Mouse (Mus musculus): ENCODE data around the gene Dnah7c.
"Not testable (repeated sequence)": the region's sequence is repeated elsewhere in the genome, so short reads cannot be mapped to it uniquely, and the experiment has no call there.

Dnah7c gene

GRCm38 (mm10) chr1:46425137-46425925 is at the start of gene Dnah7c:
Gene Dnah7c (plus strand): TSS chr1:46425592.
- peak in 1 of 2 experiments; percentile 43 for DNase-seq (ENCODE audit: inconsistent age in 2 of 2, low spot score in 1 of 2)

- not testable (repeated sequence) for DNase-seq (ENCODE audit: inconsistent age in 2 of 2, low spot score in 1 of 2)
These were observed 44.8 kb upstream of the Dnah7c start for GRCm38 (mm10) chr1:46380641-46381040.

- not testable (repeated sequence) for DNase-seq (ENCODE audit: inconsistent age in 2 of 2, low spot score in 1 of 2)
These were observed 30.6 kb upstream of the Dnah7c start for GRCm38 (mm10) chr1:46394681-46395297.

- peak in 1 of 2 experiments; percentile 76 for DNase-seq (ENCODE audit: inconsistent age in 2 of 2, low spot score in 1 of 2)
These were observed 16.9 kb upstream of the Dnah7c start for GRCm38 (mm10) chr1:46408324-46409115.

- not testable (repeated sequence) for DNase-seq (ENCODE audit: inconsistent age in 2 of 2, low spot score in 1 of 2)
These were observed 10.6 kb upstream of the Dnah7c start for GRCm38 (mm10) chr1:46414798-46415197.

- DNase-seq (ENCODE audit: inconsistent age in 2 of 2, low spot score in 1 of 2) = peak in 1 of 2 experiments; percentile 59
These were observed 8.4 kb upstream of the Dnah7c start for GRCm38 (mm10) chr1:46416946-46417345.

GRCm38 (mm10) chr1:46418966-46419365 is 6.4 kb upstream of the Dnah7c start:
- DNase-seq (ENCODE audit: inconsistent age in 2 of 2, low spot score in 1 of 2) = not testable (repeated sequence)

- no peak for DNase-seq (ENCODE audit: inconsistent age in 2 of 2, low spot score in 1 of 2)
These were observed 3.0 kb downstream of the Dnah7c start for GRCm38 (mm10) chr1:46428401-46428800.

GRCm38 (mm10) chr1:46514671-46515070 is 89.3 kb downstream of the Dnah7c start:
- not testable (repeated sequence) for DNase-seq (ENCODE audit: inconsistent age in 2 of 2, low spot score in 1 of 2)

- DNase-seq (ENCODE audit: inconsistent age in 2 of 2, low spot score in 1 of 2) = no peak
These were observed 95.6 kb downstream of the Dnah7c start for GRCm38 (mm10) chr1:46521032-46521431.

- DNase-seq (ENCODE audit: inconsistent age in 2 of 2, low spot score in 1 of 2) = not testable (repeated sequence)
These were observed 101.1 kb downstream of the Dnah7c start for GRCm38 (mm10) chr1:46526537-46526936.

GRCm38 (mm10) chr1:46544812-46545421 is 119.5 kb downstream of the Dnah7c start:
- peak in 1 of 2 experiments; percentile 27 for DNase-seq (ENCODE audit: inconsistent age in 2 of 2, low spot score in 1 of 2)

- peak in 1 of 2 experiments; percentile 71 for DNase-seq (ENCODE audit: inconsistent age in 2 of 2, low spot score in 1 of 2)
These were observed 155.0 kb downstream of the Dnah7c start for GRCm38 (mm10) chr1:46580385-46580784.

GRCm38 (mm10) chr1:46593826-46594225 is 168.4 kb downstream of the Dnah7c start:
- DNase-seq (ENCODE audit: inconsistent age in 2 of 2, low spot score in 1 of 2) = not testable (repeated sequence)

GRCm38 (mm10) chr1:46596343-46596742 is 171.0 kb downstream of the Dnah7c start:
- not testable (repeated sequence) for DNase-seq (ENCODE audit: inconsistent age in 2 of 2, low spot score in 1 of 2)

- no peak for DNase-seq (ENCODE audit: inconsistent age in 2 of 2, low spot score in 1 of 2)
These were observed 194.9 kb downstream of the Dnah7c start for GRCm38 (mm10) chr1:46620331-46620730.

GRCm38 (mm10) chr1:46625914-46626313 is 200.5 kb downstream of the Dnah7c start:
- not testable (repeated sequence) for DNase-seq (ENCODE audit: inconsistent age in 2 of 2, low spot score in 1 of 2)

- DNase-seq (ENCODE audit: inconsistent age in 2 of 2, low spot score in 1 of 2) = not testable (repeated sequence)
These were observed 224.4 kb downstream of the Dnah7c start for GRCm38 (mm10) chr1:46649821-46650220.

- not testable (repeated sequence) for DNase-seq (ENCODE audit: inconsistent age in 2 of 2, low spot score in 1 of 2)
These were observed 227.3 kb downstream of the Dnah7c start for GRCm38 (mm10) chr1:46652721-46653120.

- DNase-seq (ENCODE audit: inconsistent age in 2 of 2, low spot score in 1 of 2) = not testable (repeated sequence)
These were observed 299.4 kb downstream of the Dnah7c start for GRCm38 (mm10) chr1:46724810-46725209.

- DNase-seq (ENCODE audit: inconsistent age in 2 of 2, low spot score in 1 of 2) = no peak
These were observed 299.9 kb downstream of the Dnah7c start for GRCm38 (mm10) chr1:46725266-46725665.

All from adrenal gland, adult (tissue).